Mouse (Mus musculus) heart, postnatal 36 days (tissue): Measurements from ENCODE around the gene Gm15448. TPM values are rescaled to one million over a fixed set of nuclear protein-coding genes. Genes with fewer than 3 reads are reported as not detected.
"Not testable (repeated sequence)": the region's sequence is repeated elsewhere in the genome, so short reads cannot be mapped to it uniquely, and the experiment has no call there.

ENCODE experiments used
- DNase-seq, 2 experiments: peaks; one replicate each; pipeline ENCODE4 v3.0.0; 2021 to 2022
- intact Hi-C: fragments of 180-260 bp; cut with DNase I; formaldehyde crosslinking; loops from one replicate; pipeline ENCODE4 v1.15.1; 2025
- total RNA-seq, 2 experiments: library from RNA; stranded (reverse); gene quantifications; 2 replicates each; pipeline ENCODE4 v1.2.3; 2021

Gm15448 gene
- total RNA-seq = under 1 TPM; 0.46 to 0.61 TPM

DNA sequence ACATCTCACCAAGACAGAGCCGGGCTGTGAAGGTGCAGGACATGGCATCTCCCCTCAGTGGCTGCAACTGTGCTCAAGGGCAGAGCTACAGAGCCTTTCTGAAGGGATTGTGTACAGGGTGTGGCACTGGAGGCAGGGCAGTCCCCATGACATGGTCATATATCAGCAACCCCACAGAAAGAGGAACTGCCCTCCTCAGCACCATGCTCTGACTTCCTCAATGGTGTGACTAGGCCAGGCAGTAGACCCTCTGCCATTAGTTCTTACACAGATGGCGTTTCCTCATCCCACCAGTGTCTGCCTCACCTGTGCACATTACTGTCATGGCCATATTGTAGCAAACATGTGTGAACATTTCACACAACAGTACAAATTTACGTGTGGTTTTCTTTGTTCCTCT is at the start of gene Gm15448:
Gm15448 (minus strand) TSS at position 89 of the 400 bp plus-strand sequence.
- intact Hi-C loops = not testable (repeated sequence)

DNA sequence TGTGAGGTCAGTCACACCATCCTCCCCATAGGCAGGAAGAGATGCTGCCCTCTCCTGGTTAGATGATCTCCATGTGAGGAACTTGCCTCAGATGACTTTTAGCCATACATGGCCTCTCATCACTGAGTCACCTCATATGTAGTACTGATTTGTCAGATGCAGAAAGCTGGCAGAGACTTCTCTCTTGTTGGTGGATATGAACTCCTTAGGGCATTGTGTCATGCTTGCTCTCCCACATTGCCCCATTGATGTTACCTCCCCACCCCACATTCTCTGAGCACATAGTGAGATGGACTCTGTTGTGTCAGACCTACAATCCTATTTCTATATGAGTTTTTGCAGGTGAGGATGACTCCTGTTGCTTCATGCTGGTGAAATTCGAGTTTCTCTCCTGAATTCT is 49.5 kb upstream of the Gm15448 start:
- intact Hi-C loops, DNase-seq: not testable (repeated sequence)

More for the DNA sequence above, at the start of gene Gm15448:
- not testable (repeated sequence) for DNase-seq

DNA sequence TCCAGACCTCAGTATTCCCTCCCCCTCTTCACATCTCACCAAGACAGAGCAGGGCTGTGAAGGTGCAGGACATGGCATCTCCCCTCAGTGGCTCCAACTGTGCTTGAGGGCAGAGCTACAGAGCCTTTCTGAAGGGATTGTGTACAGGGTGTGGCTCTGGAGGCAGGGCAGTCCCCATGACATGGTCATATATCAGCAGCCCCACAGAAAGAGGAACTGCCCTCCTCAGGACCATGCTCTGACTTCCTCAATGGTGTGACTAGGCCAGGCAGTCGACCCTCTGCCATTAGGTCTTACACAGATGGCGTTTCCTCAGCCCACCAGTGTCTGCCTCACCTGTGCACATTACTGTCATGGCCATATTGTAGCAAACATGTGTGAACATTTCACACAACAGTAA is 19.5 kb upstream of the Gm15448 start, which contains the start of gene Pira2:
Pira2 (minus strand) TSS at position 101 of the 400 bp plus-strand sequence.
- DNase-seq, intact Hi-C loops: not testable (repeated sequence)

DNA sequence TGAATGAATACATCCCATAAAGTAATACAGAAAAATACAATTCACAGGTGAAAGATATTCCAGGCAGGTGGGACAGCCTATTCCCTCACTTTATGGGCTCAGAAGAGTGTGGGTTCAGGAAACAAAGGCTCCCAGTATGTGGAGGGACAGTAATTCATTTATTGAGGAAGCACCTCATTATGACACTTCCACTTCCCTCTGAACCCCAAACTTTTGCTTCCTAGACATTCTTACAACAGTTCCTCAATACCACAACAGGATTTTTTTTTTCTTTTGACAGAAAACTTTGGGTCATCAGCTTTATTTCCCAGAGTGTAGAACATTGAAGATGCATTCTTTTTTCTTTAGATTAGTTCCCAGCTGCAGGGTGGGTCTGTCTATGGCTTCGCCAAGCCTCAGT is 12.4 kb upstream of the Gm15448 start:
- DNase-seq, intact Hi-C loops: not testable (repeated sequence)

DNA sequence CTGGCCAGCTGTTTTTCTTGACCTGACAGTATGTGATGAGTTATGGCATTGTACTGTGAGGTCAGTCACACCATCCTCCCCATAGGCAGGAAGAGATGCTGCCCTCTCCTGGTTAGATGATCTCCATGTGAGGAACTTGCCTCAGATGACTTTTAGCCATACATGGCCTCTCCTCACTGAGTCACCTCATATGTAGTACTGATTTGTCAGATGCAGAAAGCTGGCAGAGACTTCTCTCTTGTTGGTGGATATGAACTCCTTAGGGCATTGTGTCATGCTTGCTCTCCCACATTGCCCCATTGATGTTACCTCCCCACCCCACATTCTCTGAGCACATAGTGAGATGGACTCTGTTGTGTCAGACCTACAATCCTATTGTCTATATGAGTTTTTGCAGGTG is 5.1 kb upstream of the Gm15448 start:
- intact Hi-C loops, DNase-seq: not testable (repeated sequence)

DNA sequence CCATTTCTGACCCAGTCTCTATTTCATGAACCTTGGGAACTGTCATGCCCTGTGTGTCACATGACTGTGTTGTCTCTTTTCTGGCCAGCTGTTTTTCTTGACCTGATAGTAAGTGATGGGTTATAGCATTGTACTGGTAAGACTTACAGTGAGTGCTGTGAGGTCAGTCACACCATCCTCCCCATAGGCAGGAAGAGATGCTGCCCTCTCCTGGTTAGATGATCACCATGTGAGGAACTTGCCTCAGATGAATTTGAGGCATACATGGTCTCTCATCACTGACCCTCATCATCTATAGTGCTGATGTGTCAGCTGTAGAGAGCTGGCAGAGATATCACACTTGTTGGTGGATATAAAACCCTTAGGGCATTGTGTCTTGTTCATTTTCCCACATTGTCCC is 13.6 kb downstream of the Gm15448 start:
- intact Hi-C loops, DNase-seq: not testable (repeated sequence)

DNA sequence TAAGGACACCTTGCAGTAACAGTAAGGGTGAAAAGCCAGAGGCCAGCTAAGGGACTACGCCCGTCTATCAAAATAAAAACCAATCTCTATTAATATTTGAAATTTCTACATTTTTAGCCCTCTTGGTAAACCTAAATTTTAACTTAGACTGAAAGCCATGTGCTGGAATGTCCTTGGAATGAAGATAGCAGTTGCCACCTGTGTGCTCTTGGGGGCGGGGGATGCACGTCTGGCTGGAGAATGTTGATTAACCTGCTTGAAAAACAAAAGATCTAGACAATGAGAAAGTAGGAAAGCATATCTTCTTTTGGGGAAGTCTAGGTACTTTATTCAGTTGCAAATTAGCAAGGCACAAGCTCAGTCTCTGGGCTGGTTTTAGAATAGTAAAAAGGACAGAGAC is 22.6 kb downstream of the Gm15448 start:
- DNase-seq, intact Hi-C loops: not testable (repeated sequence)

DNA sequence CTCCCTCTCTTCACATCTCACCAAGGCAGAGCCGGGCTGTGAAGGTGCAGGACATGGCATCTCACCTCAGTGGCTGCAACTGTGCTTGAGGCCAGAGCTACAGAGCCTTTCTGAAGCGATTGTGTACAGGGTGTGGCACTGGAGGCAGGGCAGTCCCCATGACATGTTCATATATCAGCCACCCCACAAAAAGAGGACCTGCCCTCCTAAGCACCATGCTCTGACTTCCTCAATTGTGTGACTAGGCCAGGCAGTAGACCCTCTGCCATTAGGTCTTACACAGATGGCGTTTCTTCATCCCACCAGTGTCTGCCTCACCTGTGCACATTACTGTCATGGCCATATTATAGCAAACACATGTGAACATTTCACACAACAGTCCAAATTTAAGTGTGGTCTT is 25.5 kb downstream of the Gm15448 start:
- intact Hi-C loops, DNase-seq: not testable (repeated sequence)

DNA sequence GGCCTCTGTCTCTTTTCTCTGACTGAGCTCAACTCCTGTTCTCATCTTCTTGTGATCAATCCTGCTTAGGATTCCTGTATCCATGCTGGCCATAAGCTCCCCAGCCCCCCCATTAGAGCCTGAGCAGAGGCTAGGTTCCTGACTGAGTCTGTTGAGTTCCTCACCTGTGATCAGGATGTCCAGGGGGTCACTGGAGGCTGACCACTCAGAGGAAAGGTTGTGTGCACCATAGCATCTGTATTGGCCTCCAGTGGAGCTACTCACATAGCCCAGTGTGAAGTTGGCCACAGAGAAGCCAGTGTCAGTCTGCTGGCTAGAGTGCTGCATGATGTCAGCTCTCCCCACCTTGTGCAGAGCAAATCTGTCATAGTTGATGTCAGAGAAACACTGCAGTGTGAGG is 29.2 kb downstream of the Gm15448 start:
- intact Hi-C loops, DNase-seq: not testable (repeated sequence)

Other genes with a start within 250 kb of the Gm15448 start
- under 1 TPM; 0.17 to 0.35 TPM for gene Oscar, start 209.5 kb downstream of the Gm15448 start, total RNA-seq
- gene Ndufa3, start 208.3 kb downstream of the Gm15448 start, total RNA-seq = 1,000 to 10,000 TPM; 1,822 to 1,988 TPM
- gene Tfpt, start 195.8 kb downstream of the Gm15448 start, total RNA-seq = 10 to 100 TPM; 17.2 to 25.4 TPM
- 10 to 100 TPM; 24.4 to 26.6 TPM for gene Prpf31, start 195.7 kb downstream of the Gm15448 start, total RNA-seq
- 10 to 100 TPM; 22.5 to 27.6 TPM for gene Cnot3, start 180.4 kb downstream of the Gm15448 start, total RNA-seq
- gene Leng1, start 159.8 kb downstream of the Gm15448 start, total RNA-seq = 10 to 100 TPM; 12.5 to 12.9 TPM
- 1 to 10 TPM in 1 of 2 experiments, under 1 TPM in 1; 0.54 to 1.2 TPM for gene Tmc4, start 148.1 kb downstream of the Gm15448 start, total RNA-seq
- gene Tsen34, start 132.8 kb downstream of the Gm15448 start, total RNA-seq = 10 to 100 TPM; 73.9 to 77.4 TPM
- 10 to 100 TPM; 18.7 to 22.1 TPM for gene Mboat7, start 132.2 kb downstream of the Gm15448 start, total RNA-seq
- gene Rps9, start 121.7 kb downstream of the Gm15448 start, total RNA-seq = 100 to 1,000 TPM; 621 to 660 TPM
- 1 to 10 TPM; 1.7 to 2.6 TPM for gene Pirb, start 105.3 kb downstream of the Gm15448 start, total RNA-seq
- under 1 TPM; 0.33 to 0.44 TPM for gene Pira2, start 19.4 kb upstream of the Gm15448 start, total RNA-seq
- under 1 TPM in 1 of 2 experiments, not detected in 1; 0.35 TPM for gene Gm14548, start 72.4 kb upstream of the Gm15448 start, total RNA-seq
- gene Lilra6, start 89.8 kb upstream of the Gm15448 start, total RNA-seq = under 1 TPM; 0.38 to 0.58 TPM
- 1 to 10 TPM; 1.8 to 3.0 TPM for gene Lair1, start 237.5 kb upstream of the Gm15448 start, total RNA-seq